Mouse (Mus musculus): ENCODE measurements around the gene Myt1l. TPM values are rescaled to one million over a fixed set of nuclear protein-coding genes. Genes with fewer than 3 reads are reported as not detected.
A peak's percentile ranks its signal among the peaks of the same experiment; 100 is the strongest.

Gene Myt1l
- polyA plus RNA-seq, 1 experiment from 2014 or later, result 233 TPM

DNA sequence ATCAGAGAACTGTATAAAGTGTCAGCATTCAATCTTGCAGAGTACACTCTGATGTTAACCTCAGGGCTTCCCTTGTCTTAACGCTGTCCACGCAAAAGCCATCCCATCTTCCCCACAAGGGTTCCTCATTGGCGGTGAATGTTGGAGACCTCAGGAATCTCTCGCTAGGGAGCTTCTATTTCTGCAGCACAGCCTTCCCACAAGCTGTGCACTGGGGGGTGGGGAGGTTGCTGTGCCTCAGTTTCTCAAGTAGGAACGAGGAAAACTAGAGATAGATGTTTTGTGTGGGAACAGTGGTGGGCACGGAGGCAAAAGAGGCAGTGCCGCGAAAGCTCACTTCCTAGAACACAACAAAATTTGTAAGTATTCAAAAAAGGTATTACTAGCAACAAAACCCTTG is 409.1 kb downstream of the Myt1l start, which contains the start of gene Pxdn:
Pxdn (plus strand) TSS at position 301 of the 400 bp plus-strand sequence.
- Histone ChIP-seq H3K27me3 (no peaks in the 10 kb centered on the region), H3K4me3 (peak within 1 kb of the TSS; percentile 91), H3K9ac (peak within 1 kb of the TSS; percentile 88), H3K4me2 (peak within 1 kb of the TSS; percentile 75), H3K4me1 (replicated peaks) (peaks cover 37% of the 10 kb centered on the region), H3K36me3 (no peaks in the 10 kb centered on the region), H3K27ac (replicated peaks) (peak within 1 kb of the TSS; percentile 92), H3K9me3 (no peaks in the 10 kb centered on the region)
- ATAC-seq (ENCODE audit: low FRiP score, low read depth), result no peak
- WGBS, result 32% methylated on average over 8 of the region's 8 CpGs

DNA sequence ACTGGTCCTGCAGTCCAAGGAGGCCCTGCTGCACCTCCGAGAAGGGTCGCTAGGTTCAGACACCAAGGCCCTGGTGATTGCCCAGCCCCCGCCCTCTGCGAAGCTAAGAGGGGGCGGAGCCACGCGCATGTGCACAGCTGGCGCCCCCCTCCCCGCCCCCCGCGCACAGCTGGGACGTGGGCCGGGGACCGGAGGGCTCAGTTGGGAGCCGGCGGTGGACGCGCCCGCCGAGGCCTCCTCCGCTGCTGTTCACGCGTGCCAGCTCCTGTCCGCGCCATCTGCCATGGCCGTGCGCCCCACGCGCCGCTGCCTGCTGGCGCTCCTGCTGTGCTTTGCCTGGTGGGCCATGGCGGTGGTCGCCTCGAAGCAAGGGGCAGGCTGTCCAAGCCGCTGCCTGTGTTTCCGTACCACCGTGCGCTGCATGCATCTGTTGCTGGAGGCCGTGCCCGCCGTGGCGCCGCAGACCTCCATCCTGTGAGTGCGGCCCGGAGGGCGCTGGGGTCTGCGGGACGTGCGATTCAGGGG is 409.7 kb downstream of the Myt1l start:
- Histone ChIP-seq H3K4me3 (peak overlapping the region; percentile 91), H3K9me3 (no peaks in the 10 kb centered on the region), H3K27ac (replicated peaks) (peak overlapping the region; percentile 92), H3K9ac (peak overlapping the region; percentile 88), H3K4me1 (replicated peaks) (peaks cover 37% of the 10 kb centered on the region), H3K36me3 (no peaks in the 10 kb centered on the region), H3K27me3 (no peaks in the 10 kb centered on the region), H3K4me2 (peak overlapping the region; percentile 75)
- under 1% methylated on average over 47 of the region's 49 CpGs for WGBS
- peak; percentile 86 for ATAC-seq (ENCODE audit: low FRiP score, low read depth)

DNA sequence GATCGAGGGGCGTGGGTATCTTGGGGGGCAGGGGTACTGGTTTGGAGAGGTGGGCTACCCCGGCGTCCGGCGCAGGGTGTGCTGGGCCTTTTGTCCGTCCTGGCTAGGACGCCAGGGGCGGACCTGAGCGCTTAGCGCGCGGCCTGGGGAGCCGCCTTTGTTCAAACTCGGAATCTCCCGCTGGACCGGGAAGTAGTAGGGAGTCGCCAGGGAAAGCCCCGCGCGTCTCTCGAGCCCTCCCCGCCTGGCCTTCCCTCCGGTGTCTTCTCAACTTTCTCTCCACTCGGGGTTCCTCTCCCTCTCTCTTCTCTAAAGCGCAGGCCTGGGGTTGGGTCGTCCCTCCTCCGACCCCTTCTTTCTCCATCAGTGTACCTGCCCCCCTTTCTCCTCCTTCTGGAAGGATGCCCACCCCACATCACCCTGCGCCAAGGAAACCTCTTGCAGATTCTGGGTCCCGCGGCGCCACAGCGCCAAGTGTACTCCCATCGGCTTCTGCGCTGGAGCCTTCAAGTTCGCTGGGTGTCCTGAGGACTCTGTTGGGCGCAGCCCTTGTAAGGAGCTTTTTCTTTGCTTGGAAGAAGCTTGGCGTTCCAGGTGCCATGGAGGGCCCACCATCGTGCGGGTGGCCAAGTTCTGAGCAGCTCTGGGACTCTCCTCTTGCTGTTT is 410.3 kb downstream of the Myt1l start:
- H3K9ac ChIP-seq, result peak overlapping the region; percentile 88
- H3K4me2 ChIP-seq, result peak overlapping the region; percentile 75
- H3K27ac ChIP-seq (replicated peaks), result peak overlapping the region; percentile 92
- ATAC-seq (ENCODE audit: low FRiP score, low read depth), result peak; percentile 78
- H3K36me3 ChIP-seq, result no peaks in the 10 kb centered on the region
- H3K27me3 ChIP-seq, result no peaks in the 10 kb centered on the region
- no peaks in the 10 kb centered on the region for H3K9me3 ChIP-seq
- H3K4me3 ChIP-seq, result peak overlapping the region; percentile 91
- peaks cover 37% of the 10 kb centered on the region for H3K4me1 ChIP-seq (replicated peaks)
- WGBS, result under 1% methylated on average over 40 of the region's 40 CpGs

DNA sequence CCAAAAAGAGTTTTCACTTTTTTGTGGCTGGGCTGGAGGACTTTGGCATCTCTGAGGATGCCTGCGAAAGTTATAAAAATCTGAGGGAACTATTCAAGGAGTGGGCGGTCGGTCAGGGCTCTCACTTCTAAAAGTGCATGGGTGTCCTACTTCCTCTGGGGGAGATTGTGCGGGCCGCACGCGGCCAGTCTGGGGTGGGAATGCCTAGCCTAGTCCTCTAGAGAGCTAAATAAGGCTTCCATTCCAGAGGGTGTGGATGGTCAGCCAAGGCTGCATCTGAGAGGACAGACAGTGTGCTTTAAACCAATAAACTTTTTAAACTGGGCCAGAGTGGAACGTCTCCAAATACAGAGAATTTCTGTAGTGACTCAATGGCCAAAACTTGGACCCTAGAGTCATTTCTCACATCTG is 411.1 kb downstream of the Myt1l start:
- Histone ChIP-seq H3K4me2 (peak overlapping the region; percentile 75), H3K9me3 (no peaks in the 10 kb centered on the region), H3K4me3 (peak overlapping the region; percentile 91), H3K36me3 (no peaks in the 10 kb centered on the region), H3K27ac (replicated peaks) (peak overlapping the region; percentile 92), H3K27me3 (no peaks in the 10 kb centered on the region), H3K4me1 (replicated peaks) (peaks cover 41% of the 10 kb centered on the region), H3K9ac (peak overlapping the region; percentile 88)
- ATAC-seq (ENCODE audit: low FRiP score, low read depth), result no peak
- 11% methylated on average over 8 of the region's 8 CpGs for WGBS

DNA sequence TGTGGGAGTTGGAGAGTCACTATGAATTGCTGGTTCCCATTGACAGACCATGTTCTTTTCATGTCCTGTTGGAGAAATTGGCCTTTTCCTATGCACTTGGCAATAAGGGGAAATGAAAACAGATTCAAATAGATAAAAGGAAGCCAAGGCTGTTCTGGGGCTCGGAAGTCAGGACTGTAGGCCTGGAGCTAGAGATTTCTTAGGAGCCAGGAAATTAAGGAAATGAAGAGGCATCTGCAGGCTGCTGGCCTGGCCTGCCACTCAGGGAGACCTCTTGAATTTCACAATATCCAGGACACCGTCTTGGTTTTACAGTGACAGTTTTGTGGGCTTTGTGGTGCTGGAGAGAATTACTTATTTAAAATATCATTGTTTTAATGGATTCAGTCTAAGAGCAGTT is 414.3 kb downstream of the Myt1l start:
- Histone ChIP-seq H3K27ac (replicated peaks) (no peak overlapping the region), H3K36me3 (no peaks in the 10 kb centered on the region), H3K27me3 (no peaks in the 10 kb centered on the region), H3K4me1 (replicated peaks) (peaks cover 45% of the 10 kb centered on the region), H3K9ac (no peak overlapping the region), H3K4me2 (no peak overlapping the region), H3K9me3 (no peaks in the 10 kb centered on the region), H3K4me3 (no peak overlapping the region)
- no peak for ATAC-seq (ENCODE audit: low FRiP score, low read depth)
- WGBS, result 88% methylated on average over 2 of the region's 2 CpGs

DNA sequence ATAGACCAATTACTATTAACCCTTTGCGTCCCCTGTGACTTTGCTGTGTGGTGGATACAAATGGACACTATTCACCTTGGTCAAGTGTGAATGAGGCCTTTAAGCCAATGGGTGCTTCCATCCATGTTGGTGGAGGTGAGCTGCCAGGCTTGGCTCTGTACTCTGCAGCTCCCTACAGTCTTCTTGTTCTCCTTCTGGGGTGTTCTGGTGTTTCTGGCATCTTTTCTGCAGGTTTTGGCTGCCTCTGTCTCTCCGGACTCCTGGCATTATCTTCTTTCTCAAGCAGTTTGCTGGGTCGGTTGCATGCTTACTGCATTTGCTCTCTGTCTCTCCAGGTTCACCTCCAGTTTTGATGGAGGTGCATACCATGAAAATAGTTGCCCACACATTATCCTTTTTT is 416.5 kb downstream of the Myt1l start:
- no peaks in the 10 kb centered on the region for H3K36me3 ChIP-seq
- H3K4me2 ChIP-seq, result no peak overlapping the region
- peaks cover 33% of the 10 kb centered on the region for H3K4me1 ChIP-seq (replicated peaks)
- H3K9me3 ChIP-seq, result no peaks in the 10 kb centered on the region
- WGBS, result 87% methylated on average over 3 of the region's 3 CpGs
- H3K4me3 ChIP-seq, result no peak overlapping the region
- no peak for ATAC-seq (ENCODE audit: low FRiP score, low read depth)
- no peak overlapping the region for H3K9ac ChIP-seq
- no peaks in the 10 kb centered on the region for H3K27me3 ChIP-seq
- H3K27ac ChIP-seq (replicated peaks), result no peak overlapping the region

DNA sequence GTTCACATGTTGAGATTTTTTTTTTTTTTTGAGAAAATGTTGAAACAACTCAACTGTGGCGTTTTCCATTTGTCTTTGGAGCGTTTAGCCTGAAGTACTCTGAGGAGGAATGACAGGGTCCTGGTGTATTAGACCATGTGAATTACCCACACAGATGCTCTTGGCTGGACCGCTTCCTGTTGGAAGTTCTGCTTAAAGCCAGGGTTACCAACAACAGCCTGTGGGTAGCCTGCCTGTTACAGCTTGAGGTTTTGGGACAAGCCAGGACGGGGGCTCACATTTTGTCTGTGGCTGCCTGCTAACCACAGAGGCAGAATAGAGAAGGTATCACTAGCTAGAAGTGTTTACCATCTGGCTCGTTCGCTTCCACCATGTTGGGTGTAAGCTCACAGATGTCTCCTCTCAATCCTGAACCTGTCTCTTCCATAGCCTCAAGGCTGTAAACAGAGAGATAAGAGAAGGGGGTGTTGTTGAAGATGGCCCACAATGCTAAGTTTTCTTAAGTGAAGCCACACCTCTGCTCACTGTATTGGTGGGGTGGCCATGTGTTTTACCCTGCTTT is 417.1 kb downstream of the Myt1l start:
- Histone ChIP-seq H3K4me1 (replicated peaks) (peaks cover 27% of the 10 kb centered on the region), H3K27ac (replicated peaks) (no peak overlapping the region), H3K4me2 (no peak overlapping the region), H3K36me3 (no peaks in the 10 kb centered on the region), H3K4me3 (no peak overlapping the region), H3K9ac (no peak overlapping the region), H3K9me3 (no peaks in the 10 kb centered on the region), H3K27me3 (no peaks in the 10 kb centered on the region)
- no peak for ATAC-seq (ENCODE audit: low FRiP score, low read depth)
- WGBS, result 81% methylated on average over 6 of the region's 6 CpGs

DNA sequence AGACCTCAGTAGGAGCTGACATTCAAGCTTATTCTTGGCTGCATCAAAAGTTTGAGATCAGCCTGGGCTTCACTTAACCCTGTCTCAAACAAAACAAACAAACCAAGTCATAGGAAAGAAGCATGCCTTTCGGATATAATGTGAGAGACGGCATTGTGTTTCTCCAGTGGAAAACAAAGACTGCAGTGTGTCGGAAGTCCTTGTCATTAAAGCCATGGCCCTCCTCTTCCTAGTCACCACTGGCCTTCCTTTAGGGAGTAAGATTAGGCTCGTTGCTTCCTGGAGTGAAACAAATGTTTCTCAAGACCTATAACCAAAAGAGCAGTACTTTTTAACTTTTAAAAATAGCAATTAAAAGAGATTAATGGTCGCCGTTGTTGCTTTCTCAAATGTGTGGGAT is 422.9 kb downstream of the Myt1l start:
- no peak overlapping the region for H3K27ac ChIP-seq (replicated peaks)
- ATAC-seq (ENCODE audit: low FRiP score, low read depth), result no peak
- no peaks in the 10 kb centered on the region for H3K36me3 ChIP-seq
- no peak overlapping the region for H3K4me2 ChIP-seq
- WGBS, result 37% methylated on average over 6 of the region's 6 CpGs
- H3K4me3 ChIP-seq, result no peak overlapping the region
- H3K4me1 ChIP-seq (replicated peaks), result peaks cover 46% of the 10 kb centered on the region
- H3K9ac ChIP-seq, result no peak overlapping the region
- H3K27me3 ChIP-seq, result no peaks in the 10 kb centered on the region
- H3K9me3 ChIP-seq, result no peaks in the 10 kb centered on the region

DNA sequence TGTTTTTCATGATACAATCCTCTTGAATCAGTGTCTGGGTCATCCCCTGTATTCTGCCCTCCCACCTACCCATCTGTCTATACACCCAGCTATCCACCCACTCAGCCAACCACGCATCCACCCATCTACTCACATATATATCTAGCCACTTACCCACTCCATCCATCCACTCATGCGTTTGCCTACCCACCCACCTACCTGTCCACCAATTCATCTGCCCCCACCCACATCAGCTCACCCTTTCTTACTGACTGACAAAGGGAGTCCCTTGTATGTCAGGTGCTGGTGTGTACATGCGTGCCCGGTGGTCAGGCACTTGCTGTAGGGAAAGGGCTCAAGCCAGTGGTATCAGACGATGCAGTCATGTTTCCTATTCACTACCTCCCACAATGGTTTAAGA is 423.3 kb downstream of the Myt1l start:
- Histone ChIP-seq H3K4me3 (no peak overlapping the region), H3K9me3 (no peaks in the 10 kb centered on the region), H3K9ac (no peak overlapping the region), H3K4me2 (no peak overlapping the region), H3K27me3 (no peaks in the 10 kb centered on the region), H3K4me1 (replicated peaks) (peaks cover 46% of the 10 kb centered on the region), H3K36me3 (no peaks in the 10 kb centered on the region), H3K27ac (replicated peaks) (no peak overlapping the region)
- WGBS, result 88% methylated on average over 5 of the region's 5 CpGs
- no peak for ATAC-seq (ENCODE audit: low FRiP score, low read depth)

DNA sequence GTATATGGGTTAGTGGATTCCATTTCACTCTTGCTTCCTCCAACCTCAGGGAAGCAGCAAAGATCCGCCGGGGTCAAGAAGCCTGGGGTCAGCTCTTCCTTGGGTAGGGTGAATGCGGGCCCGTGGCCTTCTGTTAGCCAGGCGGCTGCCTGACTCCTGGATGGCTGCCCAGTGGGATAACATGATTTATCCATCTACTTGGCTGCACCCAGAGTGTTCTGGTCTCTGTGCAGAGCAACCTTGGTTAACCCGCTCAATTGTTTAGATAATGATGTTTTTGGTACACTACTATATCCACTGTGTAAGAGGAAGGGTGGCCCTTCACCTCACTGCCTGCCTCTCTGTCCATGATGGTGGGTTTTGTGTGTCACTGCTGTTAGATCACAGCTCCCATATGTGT is 423.9 kb downstream of the Myt1l start:
- no peak overlapping the region for H3K27ac ChIP-seq (replicated peaks)
- H3K36me3 ChIP-seq, result no peaks in the 10 kb centered on the region
- H3K9me3 ChIP-seq, result no peaks in the 10 kb centered on the region
- 73% methylated on average over 6 of the region's 6 CpGs for WGBS
- no peak overlapping the region for H3K9ac ChIP-seq
- no peaks in the 10 kb centered on the region for H3K27me3 ChIP-seq
- ATAC-seq (ENCODE audit: low FRiP score, low read depth), result no peak
- no peak overlapping the region for H3K4me3 ChIP-seq
- H3K4me2 ChIP-seq, result no peak overlapping the region
- peaks cover 52% of the 10 kb centered on the region for H3K4me1 ChIP-seq (replicated peaks)

DNA sequence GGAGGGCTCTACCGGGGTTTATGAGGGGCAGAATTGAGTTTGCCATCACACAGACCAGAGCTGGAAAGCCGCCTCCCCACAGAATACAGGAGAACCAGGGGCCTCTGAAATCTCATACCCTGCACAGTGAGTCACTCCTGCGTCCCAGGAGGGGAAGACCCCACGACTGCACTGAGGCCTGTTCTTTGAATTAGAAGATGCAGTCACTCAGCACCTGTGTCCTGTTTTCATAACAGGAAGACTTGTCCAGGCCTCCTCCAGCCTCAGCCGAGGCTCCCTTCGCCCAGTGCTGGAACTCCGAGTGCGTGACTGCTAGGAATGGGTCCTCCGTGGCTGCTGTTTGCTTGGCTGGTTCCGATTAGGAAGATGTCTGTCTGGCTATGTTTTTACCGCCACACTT is 425.8 kb downstream of the Myt1l start:
- H3K9me3 ChIP-seq, result no peaks in the 10 kb centered on the region
- H3K36me3 ChIP-seq, result no peaks in the 10 kb centered on the region
- H3K27ac ChIP-seq (replicated peaks), result peak overlapping the region; percentile 66
- no peaks in the 10 kb centered on the region for H3K27me3 ChIP-seq
- peaks cover 52% of the 10 kb centered on the region for H3K4me1 ChIP-seq (replicated peaks)
- WGBS, result 46% methylated on average over 11 of the region's 11 CpGs
- no peak overlapping the region for H3K9ac ChIP-seq
- no peak overlapping the region for H3K4me3 ChIP-seq
- no peak overlapping the region for H3K4me2 ChIP-seq
- ATAC-seq (ENCODE audit: low FRiP score, low read depth), result no peak

DNA sequence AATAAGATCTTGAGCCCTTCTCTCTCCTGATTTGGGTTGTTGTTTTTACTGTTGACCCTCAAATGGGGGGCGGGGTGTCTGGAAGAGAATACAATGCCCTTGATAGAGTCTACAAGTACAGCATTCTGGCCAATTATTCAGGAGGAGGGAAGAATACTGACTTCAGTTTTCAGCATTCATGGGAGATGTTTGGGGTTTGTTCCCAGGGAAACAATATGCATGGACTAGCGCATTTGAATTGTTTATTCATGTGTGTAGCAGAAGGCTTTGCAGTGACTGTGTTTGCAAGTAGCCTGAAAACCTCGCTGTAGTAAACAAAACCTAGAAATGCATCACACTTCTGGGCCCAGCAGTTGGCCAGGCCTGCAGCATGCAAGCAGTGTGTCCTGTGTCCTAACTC is 426.3 kb downstream of the Myt1l start:
- peak; percentile 23; the same call in 1 of the 2 replicates for ATAC-seq (ENCODE audit: low FRiP score, low read depth)

More for the DNA sequence above, 426.3 kb downstream of the Myt1l start:
- Histone ChIP-seq H3K4me3 (no peak overlapping the region), H3K9me3 (no peaks in the 10 kb centered on the region), H3K27me3 (no peaks in the 10 kb centered on the region), H3K36me3 (no peaks in the 10 kb centered on the region), H3K27ac (replicated peaks) (peak overlapping the region; percentile 66), H3K4me1 (replicated peaks) (peaks cover 50% of the 10 kb centered on the region), H3K4me2 (no peak overlapping the region), H3K9ac (no peak overlapping the region)
- 30% methylated on average over 3 of the region's 3 CpGs for WGBS

Measured in hindbrain, embryonic 15.5 days (tissue).